Mouse (Mus musculus) intestine, embryonic 16.5 days (tissue): ENCODE measurements around the gene Serpina7. TPM values are rescaled to one million over a fixed set of nuclear protein-coding genes. Genes with fewer than 3 reads are reported as not detected.

ENCODE experiments used
- ATAC-seq: fragments of 200-750 bp; cut with Nextera tagmentation; 2 replicates; pipeline ENCODE4 v1.8.0; 2017; ENCODE audit warnings: moderate TSS enrichment, moderate library complexity
- H3K27ac ChIP-seq: fragments of 300-500 bp; sonication (generic); 2 replicates; pipeline ENCODE4 v1.5.1; 2014; ENCODE audit warnings: mild to moderate bottlenecking, low read length
- H3K27me3 ChIP-seq: fragments of 300-500 bp; sonication (generic); replicated peaks from 2 replicates; pipeline ENCODE4 v1.6.1; 2014; ENCODE audit warnings: low read length, control low read depth, mixed read lengths; ENCODE audit not compliant: control insufficient read depth, insufficient read depth
- H3K36me3 ChIP-seq: fragments of 300-500 bp; sonication (generic); 2 replicates; pipeline ENCODE4 v1.6.1; 2014; ENCODE audit warnings: low read length, control low read depth; ENCODE audit not compliant: control insufficient read depth, insufficient read depth
- H3K4me1 ChIP-seq: fragments of 300-500 bp; sonication (generic); 2 replicates; pipeline ENCODE4 v1.6.1; 2014; ENCODE audit warnings: low read length, control low read depth, mixed read lengths; ENCODE audit not compliant: control insufficient read depth, insufficient read depth
- H3K4me2 ChIP-seq: fragments of 300-500 bp; sonication (generic); 2 replicates; pipeline ENCODE4 v1.6.1; 2014; ENCODE audit warnings: low read depth, low read length, control low read depth
- H3K4me3 ChIP-seq: fragments of 300-500 bp; sonication (generic); 2 replicates; pipeline ENCODE4 v1.5.1; 2014; ENCODE audit warnings: mild to moderate bottlenecking, low read length
- H3K9ac ChIP-seq: fragments of 300-500 bp; sonication (generic); 2 replicates; pipeline ENCODE4 v1.6.1; 2014; ENCODE audit warnings: low read depth, low read length
- H3K9me3 ChIP-seq: fragments of 300-500 bp; sonication (generic); 2 replicates; pipeline ENCODE4 v1.6.1; 2016; ENCODE audit warnings: low read length, control low read depth; ENCODE audit not compliant: control insufficient read depth
- WGBS: fragments of 180-500 bp; shearing (Covaris S2); extraction: QIAGEN DNeasy Blood & Tissue Kit; methylation state at CpG from one replicate; pipeline ENCODE4 v1.1.7; 2014; 5-methylcytosine and 5-hydroxymethylcytosine counted together
- polyA plus RNA-seq: library from polyadenylated mRNA; unstranded; fragments of >200 nt; fragmentation: Nextera tagmentation; extraction: Ambion mirVana; gene quantifications from 2 replicates; pipeline ENCODE4 v1.2.1, GENCODE M21; 2015

Serpina7 gene
- polyA plus RNA-seq, 1 experiment from 2014 or later, result 0.05 TPM

DNA sequence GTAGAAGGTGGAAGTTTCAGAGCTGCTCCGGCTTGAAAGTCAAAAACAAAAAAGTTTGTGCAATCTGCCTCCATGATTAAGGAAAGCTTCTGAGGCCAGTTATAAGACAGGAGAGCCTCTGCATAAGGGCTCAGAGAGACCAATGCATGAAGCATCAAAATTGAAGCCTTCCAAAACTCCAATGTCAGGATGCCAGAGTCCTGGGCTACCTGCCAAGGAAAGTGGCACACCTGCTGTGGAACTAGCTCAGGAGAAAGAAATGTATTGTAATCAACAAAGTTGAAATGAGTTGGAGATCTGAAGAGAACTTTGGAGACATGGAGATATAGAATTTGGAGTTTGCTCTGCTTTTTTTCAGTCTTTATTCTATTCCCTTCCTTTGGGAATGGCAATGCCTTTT, 47.4 kb downstream of the Serpina7 start:
- Histone ChIP-seq H3K27me3 (no peaks in the 10 kb centered on the region), H3K9ac (no peak overlapping the region), H3K4me1 (no peaks in the 10 kb centered on the region), H3K4me2 (no peak overlapping the region), H3K27ac (no peak overlapping the region), H3K4me3 (no peak overlapping the region), H3K9me3 (no peaks in the 10 kb centered on the region), H3K36me3 (no peaks in the 10 kb centered on the region)
- ATAC-seq, result no peak
- WGBS, result 92% methylated on average over 1 of the region's 1 CpGs

Other genes starting within 250 kb of the Serpina7 start
- 7.6 and 8.5 TPM in 2 replicates for gene Nrk, start 170.8 kb downstream of the Serpina7 start, polyA plus RNA-seq
- not detected in 2 replicates for gene 4930513O06Rik, start 1.0 kb upstream of the Serpina7 start, polyA plus RNA-seq
- gene 4933428M09Rik, start 94.0 kb upstream of the Serpina7 start, polyA plus RNA-seq, result not detected in 2 replicates
- gene Mum1l1, start 124.8 kb upstream of the Serpina7 start, polyA plus RNA-seq, result 6.5 and 7.0 TPM in 2 replicates
- not detected in 2 replicates for gene Trap1a, start 248.4 kb upstream of the Serpina7 start, polyA plus RNA-seq